Mouse (Mus musculus) lung, postnatal 0 days (tissue): Measurements from ENCODE around the gene Klc4. TPM values are rescaled to one million over a fixed set of nuclear protein-coding genes. Genes with fewer than 3 reads are reported as not detected.

Source experiments
- ATAC-seq: fragments of 200-750 bp; cut with Nextera tagmentation; 2 replicates; pipeline ENCODE4 v1.8.0; 2017; ENCODE audit warnings: moderate library complexity
- DNase-seq: peaks from one replicate; pipeline ENCODE4 v3.0.0-alpha.2; 2016; ENCODE audit warnings: low spot score
- H3K27ac ChIP-seq: fragments of 300-500 bp; sonication (generic); 2 replicates; pipeline ENCODE4 v1.5.1; 2014; ENCODE audit warnings: antibody characterized with exemption, mild to moderate bottlenecking, low read length, mixed read lengths
- H3K27me3 ChIP-seq: fragments of 300-500 bp; sonication (generic); replicated peaks from 2 replicates; pipeline ENCODE4 v1.6.1; 2014; ENCODE audit warnings: low read length, mixed read lengths; ENCODE audit not compliant: insufficient read depth
- H3K36me3 ChIP-seq: fragments of 300-500 bp; sonication (generic); 2 replicates; pipeline ENCODE4 v1.6.1; 2014; ENCODE audit warnings: low read length, mixed read lengths; ENCODE audit not compliant: insufficient read depth
- H3K4me1 ChIP-seq: fragments of 300-500 bp; sonication (generic); 2 replicates; pipeline ENCODE4 v1.6.1; 2014; ENCODE audit warnings: antibody characterized with exemption, low read depth, low read length, mixed read lengths; ENCODE audit not compliant: insufficient read depth
- H3K4me2 ChIP-seq: fragments of 300-500 bp; sonication (generic); replicated peaks from 2 replicates; pipeline ENCODE4 v1.6.1; 2014; ENCODE audit warnings: low read depth, mild to moderate bottlenecking, low read length, moderate library complexity, mixed read lengths
- H3K4me3 ChIP-seq: fragments of 300-500 bp; sonication (generic); 2 replicates; pipeline ENCODE4 v1.5.1; 2014; ENCODE audit warnings: low read depth, low read length
- H3K9ac ChIP-seq: fragments of 300-500 bp; sonication (generic); replicated peaks from 2 replicates; pipeline ENCODE4 v1.6.1; 2014; ENCODE audit warnings: low read depth, mild to moderate bottlenecking
- H3K9me3 ChIP-seq: fragments of 300-500 bp; sonication (generic); 2 replicates; pipeline ENCODE4 v1.6.1; 2016; ENCODE audit warnings: low read length, mixed read lengths
- CTCF ChIP-seq: IDR thresholded peaks from 2 replicates; pipeline ENCODE4 v1.5.1; 2016; ENCODE audit warnings: antibody characterized with exemption, mild to moderate bottlenecking
- EP300 ChIP-seq: IDR thresholded peaks from 2 replicates; pipeline ENCODE4 v1.6.1; 2016; ENCODE audit warnings: antibody characterized with exemption, mild to moderate bottlenecking, control low read depth
- WGBS: fragments of 180-500 bp; shearing (Covaris S2); extraction: QIAGEN DNeasy Blood & Tissue Kit; methylation state at CpG from one replicate; pipeline ENCODE4 v1.1.7; 2014; 5-methylcytosine and 5-hydroxymethylcytosine counted together
- polyA plus RNA-seq: library from polyadenylated mRNA; unstranded; fragments of >200 nt; fragmentation: Nextera tagmentation; extraction: Ambion mirVana; gene quantifications from 2 replicates; pipeline ENCODE4 v1.2.1, GENCODE M21; 2015

The Klc4 gene
- polyA plus RNA-seq, 1 experiment from 2014 or later: 38.4 TPM

GRCm38 (mm10) chr17:46611316-46611715 is 34.5 kb downstream of the Klc4 start:
- ATAC-seq (no peak), DNase-seq (no peak)
- H3K36me3 ChIP-seq: no peaks in the 10 kb centered on the region
- peaks cover 18% of the 10 kb centered on the region for H3K4me1 ChIP-seq
- H3K27ac ChIP-seq: peak overlapping the region; percentile 82; the same call in 1 of the 2 replicates
- no peak overlapping the region for H3K4me3 ChIP-seq
- no peak overlapping the region for H3K9ac ChIP-seq
- no peak overlapping the region for H3K4me2 ChIP-seq
- H3K9me3 ChIP-seq: no peaks in the 10 kb centered on the region
- 91% methylated on average over 6 of the region's 6 CpGs for WGBS
- TF ChIP-seq CTCF (no peak), EP300 (no peak)
- H3K27me3 ChIP-seq: no peaks in the 10 kb centered on the region

- DNase-seq (peak; percentile 90), ATAC-seq (peak; percentile 95)
- no peaks in the 10 kb centered on the region for H3K36me3 ChIP-seq
- TF ChIP-seq CTCF (no peak), EP300 (no peak; the same call in 1 of the 2 replicates)
- H3K9me3 ChIP-seq: no peaks in the 10 kb centered on the region
- 28% methylated on average over 15 of the region's 15 CpGs for WGBS
- peak overlapping the region; percentile 90 for H3K27ac ChIP-seq
- peaks cover 21% of the 10 kb centered on the region for H3K4me1 ChIP-seq
- H3K27me3 ChIP-seq: no peaks in the 10 kb centered on the region
- H3K4me3 ChIP-seq: peak overlapping the region; percentile 16; the same call in 1 of the 2 replicates
- peak overlapping the region; percentile 52 for H3K4me2 ChIP-seq
- H3K9ac ChIP-seq: no peak overlapping the region
Observed at GRCm38 (mm10) chr17:46609721-46610514, 35.9 kb downstream of the Klc4 start.

GRCm38 (mm10) chr17:46605987-46606386 is 39.8 kb downstream of the Klc4 start:
- H3K36me3 ChIP-seq: no peaks in the 10 kb centered on the region
- no peak overlapping the region for H3K9ac ChIP-seq
- H3K4me3 ChIP-seq: no peak overlapping the region
- ATAC-seq (peak; percentile 20; the same call in 1 of the 2 replicates), DNase-seq (no peak)
- H3K4me2 ChIP-seq: no peak overlapping the region
- no peaks in the 10 kb centered on the region for H3K9me3 ChIP-seq
- no peak overlapping the region for H3K27ac ChIP-seq
- WGBS: 54% methylated on average over 12 of the region's 12 CpGs
- H3K4me1 ChIP-seq: peaks cover 5% of the 10 kb centered on the region; the same call in 1 of the 2 replicates
- H3K27me3 ChIP-seq: no peaks in the 10 kb centered on the region
- TF ChIP-seq EP300 (no peak), CTCF (no peak)

- DNase-seq: no peak
- 66% methylated on average over 5 of the region's 5 CpGs for WGBS
- TF ChIP-seq CTCF: no peak
- TF ChIP-seq EP300: no peak
- Histone ChIP-seq H3K9me3 (no peaks in the 10 kb centered on the region), H3K36me3 (no peaks in the 10 kb centered on the region), H3K27ac (0 out of 2 replicates have a peak overlapping the region, but pooled peaks have one; percentile 26), H3K9ac (no peak overlapping the region), H3K4me2 (no peak overlapping the region), H3K4me3 (no peak overlapping the region), H3K4me1 (peaks cover 5% of the 10 kb centered on the region; the same call in 1 of the 2 replicates), H3K27me3 (no peaks in the 10 kb centered on the region)
- ATAC-seq: no peak
Observed at GRCm38 (mm10) chr17:46605126-46605525, 40.7 kb downstream of the Klc4 start.

GRCm38 (mm10) chr17:46603229-46603628 is 42.6 kb downstream of the Klc4 start:
- no peak overlapping the region for H3K27ac ChIP-seq
- WGBS: 96% methylated on average over 3 of the region's 4 CpGs
- ATAC-seq (no peak), DNase-seq (no peak)
- no peaks in the 10 kb centered on the region for H3K27me3 ChIP-seq
- no peak overlapping the region for H3K4me3 ChIP-seq
- TF ChIP-seq CTCF (peak; percentile 21; the same call in 1 of the 2 replicates), EP300 (no peak)
- H3K9me3 ChIP-seq: no peaks in the 10 kb centered on the region
- no peaks in the 10 kb centered on the region for H3K36me3 ChIP-seq
- peaks cover 5% of the 10 kb centered on the region; the same call in 1 of the 2 replicates for H3K4me1 ChIP-seq
- no peak overlapping the region for H3K4me2 ChIP-seq
- H3K9ac ChIP-seq: no peak overlapping the region

- Histone ChIP-seq H3K4me1 (peaks cover 5% of the 10 kb centered on the region; the same call in 1 of the 2 replicates), H3K4me3 (no peak overlapping the region), H3K9me3 (no peaks in the 10 kb centered on the region), H3K36me3 (no peaks in the 10 kb centered on the region), H3K27ac (peak overlapping the region; percentile 38; the same call in 1 of the 2 replicates), H3K9ac (no peak overlapping the region), H3K27me3 (no peaks in the 10 kb centered on the region), H3K4me2 (no peak overlapping the region)
- WGBS: 40% methylated on average over 9 of the region's 9 CpGs
- TF ChIP-seq EP300 (no peak), CTCF (no peak)
- peak; percentile 89 for DNase-seq
- ATAC-seq: peak; percentile 73
Observed at GRCm38 (mm10) chr17:46602212-46602611, 43.6 kb downstream of the Klc4 start.
